Mouse (Mus musculus): ENCODE data around the gene Ddr2. TPM values are rescaled to one million over a fixed set of nuclear protein-coding genes. Genes with fewer than 3 reads are reported as not detected.

Gene Ddr2
- total RNA-seq (2021): 1 to 10 TPM; 4.1 to 4.6 TPM

DNA sequence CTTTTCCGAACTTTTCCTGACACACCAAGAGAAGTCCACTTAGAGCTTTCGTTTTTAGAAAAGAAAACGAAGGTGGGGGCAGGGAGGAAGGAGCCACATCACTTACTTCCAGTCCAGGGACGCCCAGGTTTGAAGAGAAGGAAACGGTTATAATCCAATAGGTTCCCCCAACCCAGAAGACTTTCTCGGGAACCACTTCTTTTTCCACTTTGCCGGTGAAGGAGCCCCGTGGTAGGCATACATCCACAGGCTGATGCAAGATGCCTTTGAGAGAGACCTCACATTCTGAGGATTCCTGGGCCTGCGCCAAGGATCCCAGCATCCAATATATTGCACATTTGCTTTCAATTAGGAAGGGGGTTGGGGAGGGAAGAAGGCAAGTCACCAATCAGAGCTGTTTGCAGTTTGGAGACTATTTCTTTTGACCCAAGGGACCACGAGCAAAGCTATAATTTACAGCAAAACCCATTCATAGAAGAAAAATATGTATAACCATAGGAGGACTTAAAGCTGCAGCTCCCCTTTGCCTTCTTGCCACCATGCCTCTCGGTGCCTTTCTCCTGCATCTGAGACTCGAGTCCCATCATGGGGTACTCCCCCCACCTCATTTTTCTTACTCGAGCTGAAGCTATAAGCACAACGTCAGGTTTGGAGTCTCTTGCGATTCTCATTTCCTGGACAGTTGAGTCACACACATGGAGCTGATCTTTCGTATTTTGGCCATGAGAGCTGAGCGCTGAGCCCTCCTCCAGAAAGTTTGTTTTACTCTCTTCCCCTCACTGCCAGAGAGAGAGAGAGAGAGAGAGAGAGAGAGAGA lies at the start of gene Ddr2:
Ddr2 (minus strand) TSS at position 247 of the 817 bp plus-strand sequence.
- DNase-seq (ENCODE audit: extremely low spot score in 1 of 2, low spot score in 1 of 2): no peak

DNA sequence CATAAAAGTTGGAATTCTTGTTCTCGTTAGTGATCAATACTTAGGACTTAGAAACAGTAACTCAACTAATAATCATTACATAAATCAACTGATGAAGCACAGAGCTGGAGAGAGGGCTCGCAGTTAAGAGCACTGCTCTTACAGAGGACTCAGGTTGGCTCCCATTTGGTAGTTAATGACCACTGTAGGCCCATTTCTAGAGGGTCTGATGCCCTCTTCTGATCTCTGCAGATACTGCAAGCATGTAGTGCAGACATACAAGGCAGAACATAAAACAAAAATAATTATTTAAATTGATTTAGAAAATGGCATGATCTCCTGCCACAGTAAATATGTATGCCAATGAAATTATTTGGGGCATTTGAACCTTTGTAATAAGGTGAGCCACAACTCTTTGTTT lies 49.1 kb upstream of the Ddr2 start:
- no peak for DNase-seq (ENCODE audit: extremely low spot score in 1 of 2, low spot score in 1 of 2)

DNA sequence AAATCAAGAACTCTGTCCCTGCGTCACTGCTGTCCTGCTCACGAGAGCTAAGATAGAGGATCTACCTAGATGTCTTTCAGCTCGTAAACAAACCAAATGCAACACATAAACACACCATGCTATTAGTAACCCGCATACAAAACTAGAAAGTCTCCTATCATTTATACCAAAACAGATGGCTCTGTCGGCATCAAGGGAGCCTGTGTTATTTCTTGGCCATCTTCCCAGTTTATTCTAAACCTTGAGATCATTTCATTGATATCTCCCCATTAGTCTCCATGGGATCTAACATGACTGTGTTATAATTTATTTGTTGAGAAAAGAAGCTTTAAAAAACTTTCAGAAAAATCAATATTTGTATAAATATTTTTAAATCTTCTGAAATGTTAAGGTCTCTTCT lies 45.2 kb upstream of the Ddr2 start:
- no peak for DNase-seq (ENCODE audit: extremely low spot score in 1 of 2, low spot score in 1 of 2)

DNA sequence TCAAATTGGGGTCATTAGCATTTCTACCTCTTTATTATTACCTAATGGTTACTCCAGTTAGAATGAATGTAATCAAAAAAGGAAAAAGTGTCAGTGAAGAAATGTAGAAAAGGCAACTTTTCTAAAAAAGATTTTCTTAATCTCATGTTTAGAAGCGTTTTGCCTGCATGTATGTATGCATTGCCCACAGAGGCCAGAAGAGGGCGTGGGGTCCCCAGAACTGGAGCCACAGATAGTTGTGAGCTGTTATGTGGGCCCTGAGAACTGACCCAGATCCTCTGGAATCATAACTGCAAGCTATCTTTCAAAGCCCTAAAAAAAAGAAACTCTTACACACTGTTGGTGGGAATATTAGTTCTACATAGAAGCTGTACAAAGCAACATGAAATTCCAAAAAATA lies 44.7 kb upstream of the Ddr2 start:
- DNase-seq (ENCODE audit: extremely low spot score in 1 of 2, low spot score in 1 of 2): no peak

DNA sequence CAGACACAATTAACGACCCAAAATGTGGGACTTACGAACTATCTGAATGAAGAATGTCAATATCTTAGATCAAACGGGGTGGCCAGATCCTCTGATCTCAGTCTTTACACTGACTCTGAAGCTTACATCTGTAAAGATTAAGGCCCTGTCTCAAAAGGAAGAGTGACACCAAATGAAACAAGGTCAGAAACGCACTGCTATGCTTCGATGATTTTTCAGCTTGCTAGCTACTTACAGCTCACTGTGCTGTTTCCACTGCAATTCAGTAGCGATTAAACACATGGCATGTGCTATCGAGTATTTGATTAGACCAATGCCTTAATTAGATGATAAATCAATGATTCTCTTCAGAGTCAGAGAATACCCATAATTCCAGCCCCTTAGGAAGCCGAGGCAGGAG lies 43.4 kb upstream of the Ddr2 start:
- no peak for DNase-seq (ENCODE audit: extremely low spot score in 1 of 2, low spot score in 1 of 2)

DNA sequence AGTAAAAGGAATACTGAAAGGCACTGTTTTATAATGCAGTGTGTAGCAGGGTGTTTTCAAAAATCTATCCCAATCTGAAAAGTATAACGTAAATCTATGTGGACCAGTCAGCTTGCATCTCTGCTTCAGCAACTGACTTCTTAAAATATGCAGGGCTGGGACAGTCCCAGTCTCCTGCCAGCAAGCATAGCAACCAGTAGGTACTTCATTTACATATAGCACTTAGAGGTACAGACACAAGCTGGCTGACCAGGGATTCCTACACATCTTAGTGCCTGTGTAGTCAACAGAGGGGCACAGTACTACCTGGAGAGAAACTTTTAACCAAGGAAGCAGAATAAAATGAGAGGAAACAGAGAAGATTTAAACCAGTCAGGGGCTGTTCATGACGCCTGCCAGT lies 42.0 kb upstream of the Ddr2 start:
- no peak for DNase-seq (ENCODE audit: extremely low spot score in 1 of 2, low spot score in 1 of 2)

DNA sequence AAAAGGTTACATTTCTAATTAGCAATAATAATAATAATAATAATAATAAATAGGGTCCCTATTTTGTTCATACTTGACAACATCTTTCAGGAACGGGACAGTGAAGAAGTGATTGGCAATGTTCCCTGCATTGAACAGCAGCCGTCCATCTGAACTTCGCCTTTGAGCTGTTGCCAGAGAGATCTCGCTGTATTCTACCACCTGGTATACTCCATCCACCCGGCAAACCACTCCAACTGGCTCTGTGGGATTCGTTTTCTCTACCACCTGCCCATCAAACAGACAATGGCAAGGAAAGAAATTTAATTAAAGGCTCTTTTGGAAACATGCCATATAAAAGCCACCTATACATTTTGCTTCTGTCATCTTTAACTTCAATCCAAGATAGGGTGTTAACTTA lies 40.3 kb upstream of the Ddr2 start:
- no peak for DNase-seq (ENCODE audit: extremely low spot score in 1 of 2, low spot score in 1 of 2)

DNA sequence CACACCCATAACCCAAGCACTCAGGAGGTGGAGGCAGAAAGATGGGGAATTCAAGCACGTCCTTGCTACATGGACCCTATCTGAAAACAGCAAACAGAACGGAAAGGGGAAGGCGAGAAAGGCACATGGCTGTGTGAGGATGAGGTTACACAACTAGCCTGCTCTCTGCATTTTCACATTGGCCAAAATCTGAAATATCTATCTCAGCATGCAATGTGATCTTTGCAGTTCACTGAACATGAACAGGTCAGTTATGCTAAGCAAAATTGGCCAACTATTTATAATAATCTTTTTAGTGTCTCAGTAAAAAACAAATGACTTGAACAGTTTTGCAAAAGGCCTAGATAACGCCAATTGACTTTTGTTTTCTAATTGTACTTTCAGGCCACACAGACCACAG lies 39.2 kb upstream of the Ddr2 start:
- DNase-seq (ENCODE audit: extremely low spot score in 1 of 2, low spot score in 1 of 2): no peak

DNA sequence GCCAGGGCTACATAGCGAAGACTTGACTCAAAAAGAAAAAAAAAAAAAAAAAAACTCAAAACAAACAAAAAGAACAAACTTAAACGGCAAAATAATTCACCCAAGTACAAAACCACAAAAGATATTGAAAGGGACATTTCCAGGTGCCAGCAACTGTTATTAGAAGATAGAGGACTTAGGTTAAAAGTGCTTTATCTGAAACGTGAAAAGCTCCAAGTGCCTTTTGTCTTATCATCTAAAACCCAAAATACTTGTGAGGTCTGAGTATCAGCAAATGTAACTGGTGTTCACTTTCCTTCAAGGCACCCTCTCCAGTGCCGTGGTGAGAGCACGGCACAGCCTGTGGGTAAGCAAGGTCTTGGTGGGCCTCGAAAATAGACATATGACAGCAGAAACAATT lies 38.0 kb upstream of the Ddr2 start:
- DNase-seq (ENCODE audit: extremely low spot score in 1 of 2, low spot score in 1 of 2): no peak

DNA sequence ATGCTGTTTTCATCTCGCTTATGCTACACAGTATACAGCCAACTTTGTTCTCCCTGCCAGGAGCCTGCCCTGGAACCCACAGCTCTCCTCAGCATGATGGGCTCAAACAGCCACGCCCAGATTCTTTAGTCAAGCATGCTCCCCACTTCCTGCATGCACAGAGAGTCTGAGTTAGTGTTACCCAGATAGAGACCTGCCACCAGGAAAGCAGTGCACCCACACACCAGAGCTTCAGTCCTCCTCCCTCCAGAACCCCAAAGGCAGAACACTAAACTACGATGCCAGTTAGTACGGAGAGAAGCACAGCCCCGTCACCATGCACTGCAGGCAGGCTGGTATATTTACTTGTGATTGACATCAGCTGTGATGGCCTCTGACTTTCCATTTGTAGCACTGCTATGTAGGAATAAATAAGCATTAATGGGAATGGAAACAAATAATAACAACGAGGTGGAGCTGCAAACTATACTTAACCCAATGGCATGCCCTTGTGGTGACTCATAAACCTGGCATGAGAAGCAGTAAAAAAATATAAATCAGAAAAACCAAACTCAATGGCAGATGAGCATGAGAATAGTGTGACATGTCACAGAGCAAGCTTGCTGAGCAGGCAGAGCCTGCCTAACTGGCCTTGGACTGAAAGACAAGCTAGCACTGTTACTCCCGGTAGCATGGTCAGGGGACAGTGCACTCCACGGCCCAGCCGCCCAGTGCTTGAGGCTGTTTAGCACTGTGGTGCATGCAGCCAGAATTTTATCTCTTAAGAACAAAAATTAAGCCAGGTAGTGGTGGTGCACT lies 37.3 kb upstream of the Ddr2 start:
- DNase-seq (ENCODE audit: extremely low spot score in 1 of 2, low spot score in 1 of 2): no peak

DNA sequence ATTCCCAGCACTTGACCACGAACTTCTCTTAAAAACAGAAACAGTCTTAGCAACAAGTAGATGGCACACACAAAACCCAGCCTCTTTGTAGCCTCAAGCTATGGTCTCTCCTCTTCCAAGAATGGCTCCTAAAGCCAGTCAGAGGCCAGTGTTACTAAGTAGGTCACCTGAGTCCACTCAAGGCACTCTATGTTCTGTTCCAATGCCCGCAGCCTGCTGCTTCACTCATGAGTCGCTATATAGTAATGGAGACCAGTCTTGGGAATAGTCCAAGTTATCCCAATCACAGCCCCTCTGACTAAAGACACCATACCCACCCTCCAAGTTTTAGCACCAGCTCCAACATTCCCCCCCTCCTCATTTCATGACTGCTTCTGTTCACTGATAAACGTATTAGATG lies 35.0 kb upstream of the Ddr2 start:
- DNase-seq (ENCODE audit: extremely low spot score in 1 of 2, low spot score in 1 of 2): no peak

DNA sequence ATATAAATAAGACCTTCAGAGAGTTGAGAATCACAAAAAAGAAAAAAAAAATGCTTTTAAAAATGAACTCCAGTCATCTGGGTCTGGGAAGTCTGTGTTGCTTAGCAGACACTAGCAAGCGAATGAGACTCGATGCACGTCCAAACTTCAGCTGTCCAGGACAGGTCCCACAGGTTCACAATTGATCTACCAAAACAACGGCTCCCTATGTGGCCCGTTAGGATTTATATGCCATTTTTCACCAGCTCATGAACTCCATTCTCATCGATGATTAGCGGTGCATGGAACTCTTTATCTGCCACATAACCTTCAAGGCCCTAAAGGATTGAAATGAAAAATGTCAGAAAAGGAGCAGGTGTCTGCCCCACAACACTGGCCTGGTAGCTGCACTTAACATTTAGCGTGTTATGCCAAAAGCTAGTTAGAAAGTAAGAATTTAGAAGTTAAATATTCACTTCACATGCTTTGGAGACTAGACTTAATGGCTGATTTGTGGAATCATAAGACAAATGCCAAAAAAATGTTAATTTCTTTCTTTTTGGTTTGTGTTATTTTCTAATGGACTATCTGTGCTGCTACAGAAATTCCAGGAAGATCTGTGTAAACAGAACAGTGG lies 31.8 kb upstream of the Ddr2 start:
- no peak for DNase-seq (ENCODE audit: extremely low spot score in 1 of 2, low spot score in 1 of 2)

DNA sequence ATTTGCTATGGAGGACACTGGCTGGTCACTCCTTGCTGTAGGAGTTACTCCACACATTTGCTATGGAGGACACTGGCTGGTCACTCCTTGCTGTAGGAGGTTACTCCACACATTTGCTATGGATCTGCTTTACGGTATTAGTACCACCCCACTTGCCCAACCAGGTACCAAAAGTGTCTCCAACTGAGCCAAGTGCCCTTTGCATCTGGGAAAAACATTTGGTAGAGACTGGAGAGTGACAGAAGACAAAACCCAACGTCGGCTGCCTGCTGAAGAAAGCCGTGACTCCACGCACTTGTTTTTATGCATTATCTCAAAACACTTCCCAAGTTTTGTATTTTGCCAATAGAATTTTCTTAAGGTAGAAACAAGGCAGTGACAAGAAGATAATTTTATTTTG lies 31.1 kb upstream of the Ddr2 start:
- no peak for DNase-seq (ENCODE audit: extremely low spot score in 1 of 2, low spot score in 1 of 2)

DNA sequence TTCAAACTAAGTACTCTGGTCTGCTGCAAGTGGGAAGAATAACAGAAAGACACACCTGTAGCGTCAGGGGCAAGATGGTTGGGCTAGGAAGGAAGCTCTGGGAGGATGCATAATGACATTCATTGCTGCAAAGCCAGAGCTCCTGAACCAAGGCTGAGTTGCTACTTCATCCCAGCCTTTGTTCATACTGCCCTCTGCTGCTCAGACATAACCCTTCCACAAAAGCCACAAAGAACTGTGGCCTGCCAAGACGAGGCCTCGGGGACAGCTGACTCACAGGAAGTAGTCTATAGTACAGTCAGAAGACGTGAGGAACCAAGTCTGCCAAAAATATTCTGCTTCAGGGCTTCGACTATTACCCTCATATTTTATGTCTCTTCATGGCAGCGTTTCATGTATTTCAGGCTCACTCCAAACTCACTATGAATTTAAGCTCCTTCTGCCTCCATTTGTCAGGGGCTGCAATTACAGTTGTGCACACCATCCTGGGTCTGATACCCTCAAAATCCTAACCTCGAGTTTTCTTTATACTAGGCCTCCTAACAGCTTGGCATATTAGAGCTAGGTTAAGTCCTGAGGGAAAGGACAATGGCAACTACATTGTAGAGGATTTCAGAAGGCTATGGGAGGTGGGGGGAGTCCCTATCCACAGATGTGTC lies 25.9 kb upstream of the Ddr2 start:
- peak; percentile 29 to 53 for DNase-seq (ENCODE audit: extremely low spot score in 1 of 2, low spot score in 1 of 2)

DNA sequence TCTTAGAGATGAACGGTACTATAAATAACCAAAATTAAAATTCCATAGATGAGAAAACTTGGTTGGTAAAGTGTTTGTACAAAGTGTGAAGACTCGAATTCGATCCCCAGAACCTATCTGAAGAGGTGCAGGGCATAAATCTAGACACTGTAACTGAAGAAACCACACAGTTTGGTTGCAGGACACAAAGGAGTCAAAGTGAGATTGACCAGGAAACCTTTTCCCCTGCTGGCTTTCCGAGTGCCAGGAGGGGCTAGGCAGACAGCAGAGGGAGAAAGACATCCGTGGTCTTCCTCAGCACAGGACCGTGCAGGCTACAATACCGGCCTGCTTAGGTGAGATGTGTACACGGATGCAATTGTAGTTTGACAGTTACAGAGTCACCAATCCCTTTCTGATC lies 23.7 kb upstream of the Ddr2 start:
- DNase-seq (ENCODE audit: extremely low spot score in 1 of 2, low spot score in 1 of 2): no peak

DNA sequence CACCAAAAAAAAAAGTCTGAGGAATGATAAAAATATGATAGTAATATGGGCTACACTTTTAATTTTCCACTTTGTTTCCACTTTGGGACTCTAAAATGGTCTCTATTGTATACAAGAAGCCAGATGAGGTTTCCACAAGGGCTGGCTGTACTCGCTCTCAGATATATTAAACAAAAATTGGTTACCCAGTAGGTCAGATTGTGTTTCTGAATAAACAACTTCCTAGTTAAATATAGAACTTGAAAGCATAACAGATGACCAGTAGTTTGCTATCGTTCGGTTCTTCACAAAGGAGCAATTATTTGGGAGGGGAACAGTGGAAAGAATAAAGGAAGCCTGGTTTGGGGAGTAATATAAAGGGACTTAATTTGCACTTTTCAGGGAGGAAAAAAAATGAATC lies 20.4 kb upstream of the Ddr2 start:
- DNase-seq (ENCODE audit: extremely low spot score in 1 of 2, low spot score in 1 of 2): no peak

DNA sequence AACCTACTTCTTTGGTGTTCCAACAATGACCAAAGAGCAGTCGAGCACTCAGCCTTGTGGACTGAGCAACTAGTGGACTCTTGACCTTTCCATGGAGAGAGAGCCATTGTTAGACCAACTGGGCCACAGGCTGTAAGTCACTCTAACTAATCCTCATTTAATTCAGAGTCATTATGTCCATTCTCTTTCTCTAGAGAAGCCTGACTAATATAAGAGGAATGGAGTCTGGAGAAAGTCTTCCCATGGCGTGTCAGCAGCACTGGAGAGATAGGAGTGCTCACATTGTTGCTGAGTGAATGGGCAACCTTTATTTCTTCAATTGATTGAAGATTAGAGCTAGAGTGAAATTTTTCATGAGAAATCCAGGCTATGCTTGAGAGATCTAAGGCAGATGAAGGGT lies 14.1 kb upstream of the Ddr2 start:
- no peak for DNase-seq (ENCODE audit: extremely low spot score in 1 of 2, low spot score in 1 of 2)

DNA sequence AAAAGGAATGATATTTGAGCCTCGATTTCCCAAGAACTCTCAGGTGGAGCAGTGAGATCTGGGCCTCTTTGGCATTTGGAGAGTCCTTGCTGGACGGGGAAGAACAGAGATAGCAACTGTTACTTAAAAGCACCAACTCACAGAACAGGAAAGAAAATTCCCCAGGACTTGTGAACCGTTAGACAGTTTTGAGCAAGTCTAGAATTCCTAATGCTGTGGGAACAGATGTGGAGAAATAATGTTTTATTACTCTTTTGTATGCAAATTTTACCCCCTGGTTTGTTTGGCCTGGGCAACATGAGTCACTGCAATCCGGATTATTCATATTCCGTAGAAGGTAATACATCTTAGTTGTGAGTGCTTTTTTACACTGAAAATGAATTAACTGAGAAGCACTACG lies 3.1 kb upstream of the Ddr2 start:
- DNase-seq (ENCODE audit: extremely low spot score in 1 of 2, low spot score in 1 of 2): no peak

DNA sequence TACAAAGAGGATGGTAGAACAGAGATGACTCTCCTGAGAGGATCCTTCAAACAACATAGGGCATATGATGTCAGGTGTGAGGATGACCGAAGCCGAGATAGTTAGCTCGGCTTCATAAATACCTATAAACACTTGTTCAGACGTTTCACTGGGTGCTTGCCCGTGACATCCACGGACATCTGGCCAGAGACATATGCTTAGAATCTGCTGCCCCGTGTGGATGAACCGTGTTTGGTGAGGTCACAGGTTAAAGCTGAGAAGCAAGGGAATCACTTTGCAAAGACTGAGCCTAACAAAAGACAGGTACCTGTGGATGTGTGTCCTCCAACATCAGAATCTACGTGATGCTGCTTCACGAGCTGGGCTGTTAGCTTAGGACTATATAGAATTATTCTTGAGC lies 1.7 kb upstream of the Ddr2 start:
- no peak for DNase-seq (ENCODE audit: extremely low spot score in 1 of 2, low spot score in 1 of 2)

DNA sequence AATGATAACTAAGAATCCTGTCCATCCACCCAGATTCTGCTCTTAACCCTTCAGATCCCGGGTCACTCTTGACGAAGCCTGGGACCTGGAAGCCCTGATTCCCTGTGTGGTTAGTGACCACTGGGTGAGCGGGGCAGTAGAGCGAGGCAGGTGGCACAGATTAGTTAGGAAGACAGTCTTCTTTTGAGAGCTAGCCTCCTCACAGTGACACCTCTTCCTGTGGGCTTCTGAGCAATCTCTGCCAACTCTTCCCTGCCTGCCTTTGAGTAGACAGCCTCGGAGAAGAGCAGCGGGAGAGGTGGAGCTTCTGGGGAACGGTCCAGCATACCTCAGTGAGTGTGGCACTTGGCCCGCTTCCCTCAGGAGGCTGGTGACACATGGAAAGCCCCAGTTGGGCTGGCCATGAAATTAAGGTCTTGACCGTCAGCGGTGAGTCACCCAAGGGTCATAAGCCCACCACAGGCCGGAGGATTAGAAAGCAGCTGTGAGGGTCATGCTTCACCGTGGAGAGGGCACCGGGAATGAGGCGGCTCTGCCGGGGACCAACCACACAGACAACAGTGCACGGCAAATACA lies 1.2 kb upstream of the Ddr2 start:
- no peak for DNase-seq (ENCODE audit: extremely low spot score in 1 of 2, low spot score in 1 of 2)
